Mouse (Mus musculus) myocyte (in vitro differentiated cells): Measurements from ENCODE around the gene Larp1.

Experiments
- CEBPB ChIP-seq: IDR thresholded peaks from 2 replicates; pipeline ENCODE4 v1.6.1; 2011; ENCODE audit warnings: mild to moderate bottlenecking, moderate library complexity; ENCODE audit not compliant: poor library complexity, insufficient read depth, severe bottlenecking
- E2F4 ChIP-seq: IDR thresholded peaks from one replicate; pipeline ENCODE4 v1.6.1; 2011; ENCODE audit warnings: mild to moderate bottlenecking, control low read depth, moderate library complexity; ENCODE audit not compliant: insufficient read depth
- MAX ChIP-seq: IDR thresholded peaks from one replicate; pipeline ENCODE4 v1.6.1; 2011; ENCODE audit warnings: low read depth, mild to moderate bottlenecking, control low read depth
- MYOG ChIP-seq, 3 experiments: IDR thresholded peaks; one replicate each; pipeline ENCODE4 v1.6.1; 2011; ENCODE audit warnings: control low read depth in 2 of 3, low read depth in 2 of 3, mild to moderate bottlenecking in 2 of 3; ENCODE audit not compliant: insufficient read length in 2 of 3, control insufficient read depth in 1 of 3, insufficient read depth in 1 of 3
- POLR2A ChIP-seq: IDR thresholded peaks from one replicate; pipeline ENCODE4 v1.6.1; 2011; ENCODE audit warnings: low read depth, mild to moderate bottlenecking, control low read depth, moderate library complexity; ENCODE audit not compliant: insufficient read length
- POLR2AphosphoS2 ChIP-seq: IDR thresholded peaks from one replicate; pipeline ENCODE4 v1.6.1; 2011; ENCODE audit warnings: low read depth, control low read depth; ENCODE audit not compliant: insufficient read length
- REST ChIP-seq: IDR thresholded peaks from one replicate; pipeline ENCODE4 v1.6.1; 2011; ENCODE audit warnings: mild to moderate bottlenecking, control low read depth, moderate library complexity; ENCODE audit not compliant: insufficient read depth, insufficient read length
- TCF12 ChIP-seq: IDR thresholded peaks from one replicate; pipeline ENCODE4 v1.6.1; 2011; ENCODE audit warnings: mild to moderate bottlenecking, control low read depth; ENCODE audit not compliant: poor library complexity, insufficient read depth, severe bottlenecking
- USF1 ChIP-seq: IDR thresholded peaks from one replicate; pipeline ENCODE4 v1.6.1; 2011; ENCODE audit warnings: low read depth, mild to moderate bottlenecking, control low read depth, moderate library complexity

DNA sequence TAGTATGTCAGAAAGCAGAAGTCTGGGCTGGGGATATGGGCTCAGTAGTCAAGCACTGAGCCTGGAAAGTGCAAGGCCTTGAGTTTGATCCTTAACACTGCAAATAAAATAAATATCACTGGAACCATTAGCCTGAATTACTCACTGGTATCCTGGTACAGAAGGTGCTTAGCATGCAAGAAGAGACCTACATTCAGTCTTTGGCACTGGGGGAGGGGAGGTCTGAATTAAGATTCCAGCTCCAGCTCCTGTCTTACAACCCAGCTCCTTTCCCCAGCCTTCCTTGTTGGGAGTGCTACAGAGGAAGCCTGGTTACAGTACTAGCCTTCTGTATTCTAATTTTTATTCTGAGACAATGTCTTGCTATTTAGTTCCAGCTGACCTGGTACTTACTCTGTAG is 3.8 kb upstream of the Larp1 start:
- TF ChIP-seq MYOG (IDR thresholded peaks at IDR 0.05; ENCODE audit: control insufficient read depth in 1 of 3, insufficient read depth in 1 of 3, insufficient read length in 2 of 3, low read depth in 2 of 3) (no peak), POLR2AphosphoS2 (no peak), POLR2A (no peak), USF1 (no peak), E2F4 (no peak), CEBPB (no peak), MAX (no peak), REST (no peak), TCF12 (no peak)
